Mouse (Mus musculus) liver, postnatal 0 days (tissue): Measurements from ENCODE around the gene Ubap1.

ENCODE experiments used
- CTCF ChIP-seq: sonication (generic); IDR thresholded peaks from 2 replicates; pipeline ENCODE4 v1.5.1; 2016; ENCODE audit warnings: antibody characterized with exemption, low read depth
- EP300 ChIP-seq: IDR thresholded peaks from 2 replicates; pipeline ENCODE4 v1.6.1; 2016; ENCODE audit warnings: antibody characterized with exemption, low read depth, mild to moderate bottlenecking

DNA sequence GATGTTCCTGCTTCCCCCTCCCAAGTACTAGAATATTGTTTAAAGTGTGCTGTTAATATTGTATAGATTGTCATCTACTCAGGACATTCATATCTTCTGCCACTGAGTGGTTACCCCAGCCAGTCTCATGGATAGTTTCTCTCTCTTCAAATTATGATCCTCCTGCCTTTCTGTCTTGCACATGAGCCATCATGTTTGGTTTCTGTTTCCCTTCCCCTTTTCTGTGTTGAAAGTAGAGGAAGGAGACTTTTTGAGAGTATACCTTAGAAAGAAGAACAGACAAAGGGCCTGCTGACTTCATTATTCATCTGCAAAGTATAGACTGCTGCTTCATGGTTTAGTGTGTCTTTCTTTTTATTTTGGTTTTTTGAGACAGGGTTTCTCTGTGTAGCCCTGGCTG is 28.8 kb downstream of the Ubap1 start:
- TF ChIP-seq CTCF (no peak), EP300 (no peak)
